Mouse (Mus musculus): Measurements from ENCODE around the gene Fbxl17. TPM values are rescaled to one million over a fixed set of nuclear protein-coding genes. Genes with fewer than 3 reads are reported as not detected.

Gene Fbxl17
- total and polyA plus RNA-seq, 2 experiments from 2014 or later = 13.1 to 22.3 TPM

DNA sequence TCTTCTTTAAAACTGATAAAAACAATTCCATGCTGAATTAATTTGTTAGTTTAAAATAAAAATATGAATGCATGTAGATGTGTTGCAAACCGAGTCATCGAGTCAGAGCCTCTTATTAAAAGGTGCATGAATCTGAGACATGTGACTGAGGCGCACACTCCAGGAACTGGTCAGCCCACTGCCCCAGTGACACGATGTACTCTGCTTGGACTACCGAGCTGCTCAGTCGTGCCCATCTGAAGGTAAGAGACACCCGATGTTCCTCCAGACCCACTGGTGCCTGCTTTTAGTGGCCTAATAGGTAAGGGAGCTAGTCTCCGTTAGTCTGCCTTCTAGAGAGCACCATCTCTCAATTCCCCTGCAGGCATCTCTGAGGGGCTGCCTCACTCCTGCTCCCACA, 100.0 kb downstream of the Fbxl17 start:
- no peak overlapping the region for H3K9ac ChIP-seq (replicated peaks; ENCODE audit: low read length)
- TF ChIP-seq CTCF (IDR thresholded peaks at IDR 0.05; ENCODE audit: low read depth) = no peak
- ATAC-seq (no peak), DNase-seq (ENCODE audit: low spot score) (no peak)
- no peak overlapping the region for H3K4me2 ChIP-seq (ENCODE audit: low read depth, low read length)
- no peaks in the 10 kb centered on the region for H3K36me3 ChIP-seq (ENCODE audit: insufficient read depth, low read length)
- 94% methylated on average over 8 of the region's 8 CpGs for WGBS
- no peaks in the 10 kb centered on the region for H3K27me3 ChIP-seq (ENCODE audit: insufficient read depth, low read length)
- H3K27ac ChIP-seq = no peak overlapping the region
- H3K9me3 ChIP-seq (ENCODE audit: low read length) = no peaks in the 10 kb centered on the region
- peaks cover 5% of the 10 kb centered on the region; the same call in 1 of the 2 replicates for H3K4me1 ChIP-seq (ENCODE audit: insufficient read depth, low read length)
- no peak overlapping the region for H3K4me3 ChIP-seq (ENCODE audit: low read length)

DNA sequence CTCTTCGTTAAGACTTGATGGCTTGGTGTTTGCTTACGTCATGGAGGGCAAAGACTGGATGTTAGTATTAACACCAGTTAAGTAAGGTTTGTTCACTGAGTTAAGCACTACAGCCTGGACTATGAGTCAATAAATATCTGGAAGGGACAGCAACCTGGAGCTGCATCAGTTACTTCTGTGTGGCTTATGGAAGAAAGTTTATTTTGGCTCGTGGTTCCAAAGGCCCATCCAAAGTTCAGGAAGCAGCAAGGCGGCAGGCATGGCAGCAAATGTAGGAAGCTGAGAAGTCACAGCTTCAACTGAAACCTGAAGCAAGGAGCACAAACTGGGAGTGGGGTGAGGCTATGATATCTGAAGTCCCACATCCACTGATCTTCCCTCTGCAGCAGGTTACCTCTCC, 108.3 kb downstream of the Fbxl17 start:
- Histone ChIP-seq H3K4me2 (ENCODE audit: low read depth, low read length) (no peak overlapping the region), H3K4me1 (ENCODE audit: insufficient read depth, low read length) (no peaks in the 10 kb centered on the region), H3K27ac (no peak overlapping the region), H3K27me3 (ENCODE audit: insufficient read depth, low read length) (no peaks in the 10 kb centered on the region), H3K9me3 (ENCODE audit: low read length) (no peaks in the 10 kb centered on the region), H3K4me3 (ENCODE audit: low read length) (no peak overlapping the region), H3K9ac (replicated peaks; ENCODE audit: low read length) (no peak overlapping the region), H3K36me3 (ENCODE audit: insufficient read depth, low read length) (no peaks in the 10 kb centered on the region)
- TF ChIP-seq CTCF (IDR thresholded peaks at IDR 0.05; ENCODE audit: low read depth) = no peak
- no peak for ATAC-seq
- no peak for DNase-seq (ENCODE audit: low spot score)
- WGBS = 87% methylated on average over 4 of the region's 4 CpGs

GRCm38 (mm10) chr17:63390951-63391350, 108.9 kb downstream of the Fbxl17 start:
- Histone ChIP-seq H3K27me3 (ENCODE audit: insufficient read depth, low read length) (no peaks in the 10 kb centered on the region), H3K9me3 (ENCODE audit: low read length) (no peaks in the 10 kb centered on the region), H3K36me3 (ENCODE audit: insufficient read depth, low read length) (no peaks in the 10 kb centered on the region), H3K4me1 (ENCODE audit: insufficient read depth, low read length) (no peaks in the 10 kb centered on the region), H3K9ac (replicated peaks; ENCODE audit: low read length) (no peak overlapping the region), H3K27ac (no peak overlapping the region), H3K4me3 (ENCODE audit: low read length) (no peak overlapping the region), H3K4me2 (ENCODE audit: low read depth, low read length) (no peak overlapping the region)
- DNase-seq (ENCODE audit: low spot score) = no peak
- no peak for ATAC-seq
- TF ChIP-seq CTCF (IDR thresholded peaks at IDR 0.05; ENCODE audit: low read depth) = no peak
- 75% methylated on average over 4 of the region's 4 CpGs for WGBS

DNA sequence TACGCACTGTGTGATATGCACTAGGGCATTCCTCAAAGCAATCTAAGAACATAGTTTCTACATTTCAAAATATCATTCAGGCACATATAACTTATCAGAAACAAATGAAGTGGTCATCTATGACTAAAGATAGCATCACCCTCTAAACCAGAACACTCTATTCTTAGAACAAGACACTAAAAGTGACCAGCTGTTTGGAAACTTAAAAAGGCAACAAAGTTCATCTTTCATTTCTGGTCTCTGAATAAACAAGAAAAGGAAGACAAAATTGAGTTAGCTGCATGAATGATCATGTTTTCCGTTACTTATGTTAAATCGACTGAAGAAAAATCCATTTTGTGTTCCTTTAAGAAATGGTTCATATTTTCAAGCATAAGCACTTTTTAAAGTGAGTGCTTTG, 128.8 kb downstream of the Fbxl17 start:
- no peak for DNase-seq (ENCODE audit: low spot score)

GRCm38 (mm10) chr17:63369631-63370310, 130.0 kb downstream of the Fbxl17 start:
- 71% methylated on average over 8 of the region's 8 CpGs for WGBS
- H3K4me3 ChIP-seq (ENCODE audit: low read length) = no peak overlapping the region
- no peak overlapping the region for H3K9ac ChIP-seq (replicated peaks; ENCODE audit: low read length)
- ATAC-seq (no peak), DNase-seq (ENCODE audit: low spot score) (no peak)
- TF ChIP-seq CTCF (IDR thresholded peaks at IDR 0.05; ENCODE audit: low read depth) = no peak
- H3K4me2 ChIP-seq (ENCODE audit: low read depth, low read length) = no peak overlapping the region
- H3K36me3 ChIP-seq (ENCODE audit: insufficient read depth, low read length) = no peaks in the 10 kb centered on the region
- no peak overlapping the region for H3K27ac ChIP-seq
- no peaks in the 10 kb centered on the region for H3K9me3 ChIP-seq (ENCODE audit: low read length)
- H3K4me1 ChIP-seq (ENCODE audit: insufficient read depth, low read length) = no peaks in the 10 kb centered on the region
- H3K27me3 ChIP-seq (ENCODE audit: insufficient read depth, low read length) = no peaks in the 10 kb centered on the region

More for the DNA sequence above, 128.8 kb downstream of the Fbxl17 start:
- Histone ChIP-seq H3K4me3 (ENCODE audit: low read length) (no peak overlapping the region), H3K27me3 (ENCODE audit: insufficient read depth, low read length) (no peaks in the 10 kb centered on the region), H3K9ac (replicated peaks; ENCODE audit: low read length) (no peak overlapping the region), H3K4me2 (ENCODE audit: low read depth, low read length) (no peak overlapping the region), H3K4me1 (ENCODE audit: insufficient read depth, low read length) (no peaks in the 10 kb centered on the region), H3K27ac (no peak overlapping the region), H3K36me3 (ENCODE audit: insufficient read depth, low read length) (no peaks in the 10 kb centered on the region; the same call in 1 of the 2 replicates), H3K9me3 (ENCODE audit: low read length) (0 out of 2 replicates have a peak, but pooled peaks cover 4% of the 10 kb centered on the region)
- TF ChIP-seq CTCF (IDR thresholded peaks at IDR 0.05; ENCODE audit: low read depth) = no peak
- no peak for ATAC-seq
- WGBS = 69% methylated on average over 3 of the region's 3 CpGs

DNA sequence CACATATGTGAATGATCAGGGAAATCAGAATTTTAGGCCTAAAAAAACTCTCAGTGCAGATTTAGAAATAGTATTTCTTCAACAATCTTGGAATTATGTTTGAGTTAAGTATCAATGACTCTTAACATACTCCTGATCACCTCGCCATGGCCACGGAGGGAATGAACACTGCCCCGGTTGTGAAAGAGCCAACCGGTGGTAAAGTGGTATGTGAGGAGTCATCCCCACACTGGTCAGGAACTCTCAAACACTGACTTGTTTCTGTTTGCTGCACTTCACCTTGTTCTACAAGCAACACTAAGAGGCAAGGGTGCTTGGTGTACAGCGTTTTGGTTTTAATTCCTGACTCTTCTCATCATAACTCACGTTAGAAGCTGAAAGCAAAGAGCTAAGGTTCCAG, 132.3 kb downstream of the Fbxl17 start:
- no peak for TF ChIP-seq CTCF (IDR thresholded peaks at IDR 0.05; ENCODE audit: low read depth)
- no peak overlapping the region for H3K4me3 ChIP-seq (ENCODE audit: low read length)
- ATAC-seq (no peak), DNase-seq (ENCODE audit: low spot score) (no peak)
- no peak overlapping the region for H3K4me2 ChIP-seq (ENCODE audit: low read depth, low read length)
- no peak overlapping the region for H3K9ac ChIP-seq (replicated peaks; ENCODE audit: low read length)
- H3K36me3 ChIP-seq (ENCODE audit: insufficient read depth, low read length) = no peaks in the 10 kb centered on the region
- no peaks in the 10 kb centered on the region for H3K27me3 ChIP-seq (ENCODE audit: insufficient read depth, low read length)
- H3K9me3 ChIP-seq (ENCODE audit: low read length) = no peaks in the 10 kb centered on the region
- H3K27ac ChIP-seq = no peak overlapping the region
- WGBS = 93% methylated on average over 6 of the region's 6 CpGs
- no peaks in the 10 kb centered on the region for H3K4me1 ChIP-seq (ENCODE audit: insufficient read depth, low read length)

- Histone ChIP-seq H3K9ac (replicated peaks; ENCODE audit: low read length) (no peak overlapping the region), H3K4me1 (ENCODE audit: insufficient read depth, low read length) (no peaks in the 10 kb centered on the region), H3K4me2 (ENCODE audit: low read depth, low read length) (no peak overlapping the region), H3K4me3 (ENCODE audit: low read length) (no peak overlapping the region), H3K9me3 (ENCODE audit: low read length) (no peaks in the 10 kb centered on the region), H3K36me3 (ENCODE audit: insufficient read depth, low read length) (no peaks in the 10 kb centered on the region), H3K27me3 (ENCODE audit: insufficient read depth, low read length) (no peaks in the 10 kb centered on the region), H3K27ac (no peak overlapping the region)
- ATAC-seq (no peak), DNase-seq (ENCODE audit: low spot score) (no peak)
- TF ChIP-seq CTCF (IDR thresholded peaks at IDR 0.05; ENCODE audit: low read depth) = no peak
- WGBS = 48% methylated on average over 11 of the region's 11 CpGs
Observed at GRCm38 (mm10) chr17:63366045-63366444, 133.8 kb downstream of the Fbxl17 start.
